Mouse (Mus musculus): Measurements from ENCODE around the gene Gm6588.
"Not testable (repeated sequence)": the region's sequence is repeated elsewhere in the genome, so short reads cannot be mapped to it uniquely, and the experiment has no call there.

Gene Gm6588

DNA sequence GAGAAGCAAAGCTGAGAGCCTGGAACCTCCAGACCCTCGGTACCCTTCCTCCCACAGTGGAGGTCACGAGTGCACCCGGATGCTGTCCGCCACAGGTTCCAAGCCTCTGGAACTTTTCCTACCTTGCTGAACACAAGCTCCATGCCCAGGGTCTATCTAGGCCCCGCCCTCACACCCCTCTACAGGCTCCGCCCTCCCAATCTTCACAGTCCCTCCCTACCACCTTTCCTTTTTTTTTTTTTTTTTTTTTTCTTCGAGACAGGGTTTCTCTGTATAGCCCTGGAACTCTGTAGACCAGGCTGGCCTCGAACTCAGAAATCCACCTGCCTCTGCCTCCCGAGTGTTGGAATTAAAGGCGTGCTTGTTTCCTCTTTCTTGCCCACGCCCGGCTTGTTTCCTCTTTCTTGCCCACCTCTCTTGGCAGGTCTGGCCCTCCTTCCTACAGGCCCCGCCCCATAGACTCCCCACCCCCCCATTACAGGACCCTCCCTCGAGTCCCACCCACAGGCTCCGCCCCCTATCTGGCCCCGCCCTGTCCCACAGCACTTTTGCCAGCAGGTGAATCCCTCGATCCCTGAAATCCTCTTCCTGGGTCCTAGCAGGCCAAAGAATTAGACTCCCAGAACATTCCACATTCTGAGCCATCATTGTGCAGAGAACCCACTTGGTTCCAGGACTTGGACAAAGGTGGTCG, at the start of gene Gm6588:
Gene Gm6588 (plus strand): TSS at position 680 of the 694 bp plus-strand sequence.
- no peak for DNase-seq

GRCm38 (mm10) chr5:112402437-112402836, 46.8 kb upstream of the Gm6588 start:
- DNase-seq, result no peak

DNA sequence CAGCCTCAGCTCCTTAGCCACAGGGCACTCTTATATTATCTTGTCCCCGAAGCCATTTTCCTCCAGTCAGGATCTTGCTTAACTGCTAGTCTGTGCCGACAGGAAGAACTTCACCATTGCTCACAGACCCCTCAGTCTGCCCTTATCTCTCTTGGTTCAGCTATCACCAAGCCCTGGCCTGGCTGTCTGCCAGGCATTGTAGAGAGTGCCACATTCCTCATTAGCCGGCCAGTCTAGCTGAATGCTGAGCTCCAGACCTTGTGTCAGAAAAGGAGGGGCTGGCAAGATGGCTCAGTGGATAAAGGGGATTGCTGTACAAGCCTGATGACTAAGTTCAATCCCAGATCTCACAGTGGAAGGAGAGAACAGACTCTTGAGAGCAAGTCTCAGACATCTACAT, 43.2 kb upstream of the Gm6588 start:
- DNase-seq, result no peak

DNA sequence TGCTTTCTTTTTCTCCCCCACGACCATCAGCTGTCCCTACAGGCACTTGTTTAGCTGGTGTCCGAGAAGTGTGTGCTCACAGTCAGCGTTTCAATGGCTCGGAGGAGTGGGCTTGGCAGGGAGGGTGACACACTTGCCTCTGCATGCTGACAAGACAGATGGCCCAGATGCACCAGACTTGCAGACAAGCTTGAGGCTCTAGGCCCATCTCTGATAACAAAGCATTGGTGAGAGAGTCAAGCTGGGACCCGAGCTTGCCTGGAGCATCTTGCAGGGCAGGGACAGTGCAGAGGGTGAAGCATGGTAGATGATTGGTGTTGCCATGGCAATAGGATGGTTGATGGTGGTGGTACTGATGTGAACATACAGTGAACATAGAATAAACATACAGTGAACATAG, 40.0 kb upstream of the Gm6588 start:
- no peak for DNase-seq

DNA sequence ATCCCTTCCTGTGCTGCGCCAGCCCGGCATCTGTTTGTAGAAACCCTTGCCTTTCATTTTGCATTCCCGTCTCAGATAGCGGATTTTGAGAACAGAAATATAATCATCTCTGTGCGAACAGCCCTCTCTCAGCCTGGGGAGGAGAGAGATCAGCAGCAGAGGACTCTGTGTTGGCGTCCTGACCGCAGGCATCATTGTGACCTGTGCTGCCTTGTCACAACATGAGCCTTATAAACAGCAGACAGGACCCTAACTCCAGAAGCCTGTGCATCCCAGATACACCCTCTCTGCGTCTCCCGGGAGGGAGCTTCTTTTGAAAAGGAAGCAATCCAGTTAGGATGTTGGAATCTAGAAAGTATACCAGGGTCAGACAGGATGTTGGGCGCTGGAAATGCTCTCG, 38.2 kb upstream of the Gm6588 start:
- no peak for DNase-seq

- no peak for DNase-seq
These were observed 37.5 kb upstream of the Gm6588 start for GRCm38 (mm10) chr5:112411514-112412335.

DNA sequence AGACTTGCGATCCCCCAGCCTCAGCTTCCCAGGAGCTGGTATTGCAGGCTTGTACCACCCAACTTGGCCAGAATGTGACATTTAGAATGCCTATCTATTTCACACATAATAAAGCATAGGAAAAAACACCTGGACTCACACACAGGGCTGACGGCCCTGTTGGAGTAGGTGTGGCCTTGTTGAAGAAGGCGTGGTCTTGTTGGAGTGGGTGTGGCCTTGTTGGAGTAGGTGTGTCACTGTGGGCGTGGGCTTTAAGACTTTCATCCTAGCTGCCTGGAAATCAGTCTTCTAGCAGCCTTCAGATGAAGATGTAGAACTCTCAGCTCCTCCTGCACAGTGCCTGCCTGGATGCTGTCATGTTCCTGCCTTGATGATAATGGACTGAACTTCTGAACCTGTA, 36.4 kb upstream of the Gm6588 start:
- DNase-seq, result not testable (repeated sequence)

- DNase-seq, result no peak
These were observed 32.6 kb upstream of the Gm6588 start for GRCm38 (mm10) chr5:112416673-112417072.

DNA sequence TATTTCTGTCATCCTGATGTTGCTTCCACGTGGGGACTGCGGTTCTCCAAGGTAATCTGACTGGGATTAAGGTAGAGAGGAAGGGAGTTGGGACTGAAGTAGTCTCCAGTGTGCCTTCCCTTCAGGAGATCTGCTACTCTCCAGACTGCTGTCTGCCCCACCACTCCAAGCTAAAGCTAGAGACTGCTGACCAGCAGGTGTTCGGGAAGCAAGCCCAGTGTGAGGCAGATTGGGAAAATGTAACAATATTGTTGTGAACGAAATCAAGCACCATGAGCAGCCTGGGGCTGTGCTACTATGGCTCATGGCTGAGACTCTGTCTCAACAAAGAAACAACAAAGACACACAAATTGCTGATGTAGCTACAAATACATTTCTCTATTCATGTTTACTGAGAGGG, 31.2 kb upstream of the Gm6588 start:
- no peak for DNase-seq

- no peak for DNase-seq
These were observed 29.7 kb upstream of the Gm6588 start for GRCm38 (mm10) chr5:112419535-112419934.

DNA sequence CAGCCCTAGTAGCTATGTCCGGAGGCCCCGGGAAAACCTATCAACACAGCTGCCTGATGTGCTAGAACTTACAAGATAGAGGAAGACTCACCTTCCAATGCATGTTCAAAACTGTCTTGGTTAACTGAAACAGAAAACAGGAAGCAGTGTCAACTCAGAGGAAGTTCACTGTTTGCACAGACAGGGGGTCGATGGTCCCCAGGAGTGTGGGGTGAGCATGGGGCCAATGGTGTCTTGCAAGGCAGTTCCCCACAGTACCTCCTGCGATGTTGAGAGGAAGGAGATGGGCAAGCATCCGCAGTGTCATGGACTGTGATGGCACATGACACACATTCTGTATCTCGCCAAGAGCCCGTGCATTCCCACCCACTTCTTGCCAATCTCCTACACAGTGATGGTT, 22.6 kb upstream of the Gm6588 start:
- no peak for DNase-seq

DNA sequence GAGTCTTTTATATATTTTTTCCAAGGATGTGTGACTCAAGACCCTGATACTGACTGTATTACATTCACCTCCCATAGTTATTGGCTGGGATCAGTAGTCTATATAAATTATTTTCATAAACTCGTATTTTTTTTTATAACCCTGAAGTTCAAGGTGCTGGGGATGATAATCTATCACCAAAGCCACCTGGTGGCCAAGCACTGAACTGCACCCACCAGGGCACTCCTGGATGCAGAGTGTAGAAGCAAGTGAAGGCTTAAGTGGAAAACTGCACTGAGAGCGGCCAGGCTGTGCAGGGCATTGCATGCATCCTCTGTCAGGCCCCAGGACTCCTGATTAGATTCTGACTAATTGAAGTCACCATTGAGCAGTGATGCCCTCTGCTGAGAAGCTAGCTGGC, 21.9 kb upstream of the Gm6588 start:
- peak; percentile 63 for DNase-seq

- peak; percentile 59 for DNase-seq
These were observed 20.3 kb upstream of the Gm6588 start for GRCm38 (mm10) chr5:112428944-112429343.

- no peak for DNase-seq
These were observed 18.0 kb upstream of the Gm6588 start for GRCm38 (mm10) chr5:112431120-112431775.

GRCm38 (mm10) chr5:112432033-112432432, 17.2 kb upstream of the Gm6588 start:
- DNase-seq, result no peak

GRCm38 (mm10) chr5:112433004-112433403, 16.2 kb upstream of the Gm6588 start:
- DNase-seq, result peak; percentile 81

GRCm38 (mm10) chr5:112438535-112438934, 10.7 kb upstream of the Gm6588 start:
- DNase-seq, result no peak

DNA sequence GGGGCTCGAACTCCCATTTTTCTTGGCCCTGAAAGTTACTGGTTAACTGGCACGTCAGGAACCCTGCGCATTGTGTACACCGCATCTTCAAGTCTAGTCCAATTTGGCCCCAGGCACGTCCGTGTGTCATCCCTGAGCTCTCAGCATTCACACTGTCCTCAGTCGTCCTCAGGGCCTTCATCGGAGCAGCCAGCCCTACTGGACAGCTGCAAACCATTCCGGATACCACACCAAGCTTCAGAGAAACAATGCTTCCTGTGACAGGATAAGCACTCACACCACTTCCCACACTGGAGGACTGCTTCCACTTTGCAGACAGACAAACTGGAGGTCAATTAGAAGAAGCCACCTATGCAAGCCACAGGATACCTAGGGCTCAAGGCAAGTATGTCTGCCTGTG, 3.9 kb downstream of the Gm6588 start:
- DNase-seq, result no peak

DNA sequence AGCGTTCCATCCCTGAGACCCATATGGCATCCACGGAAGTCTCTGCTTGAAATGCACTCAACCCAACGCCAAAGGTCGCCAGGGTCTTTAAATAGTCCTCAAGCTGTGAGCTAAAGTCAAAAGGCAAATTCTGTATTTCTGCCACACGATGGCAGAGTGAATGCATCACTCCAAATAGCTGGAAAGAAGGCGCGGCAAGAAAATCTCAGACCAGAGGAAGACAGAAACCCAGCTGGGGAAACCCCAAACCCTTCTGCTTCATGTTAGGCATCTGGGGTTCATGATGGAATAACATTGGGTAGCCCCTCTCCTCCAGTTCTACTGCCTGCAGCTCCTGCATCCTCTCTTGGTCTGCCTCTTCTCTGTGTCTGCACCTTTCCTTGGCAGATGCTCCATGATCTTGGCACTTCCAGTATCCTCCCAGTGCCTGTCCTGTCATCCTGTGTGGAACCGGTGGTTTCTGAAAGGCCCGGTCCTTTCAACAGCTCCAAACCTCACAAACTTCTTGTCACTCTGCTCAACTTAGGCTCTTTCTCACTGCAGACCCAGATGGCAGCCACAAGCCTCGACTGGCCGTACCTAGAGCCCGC, 5.8 kb downstream of the Gm6588 start:
- no peak for DNase-seq

DNA sequence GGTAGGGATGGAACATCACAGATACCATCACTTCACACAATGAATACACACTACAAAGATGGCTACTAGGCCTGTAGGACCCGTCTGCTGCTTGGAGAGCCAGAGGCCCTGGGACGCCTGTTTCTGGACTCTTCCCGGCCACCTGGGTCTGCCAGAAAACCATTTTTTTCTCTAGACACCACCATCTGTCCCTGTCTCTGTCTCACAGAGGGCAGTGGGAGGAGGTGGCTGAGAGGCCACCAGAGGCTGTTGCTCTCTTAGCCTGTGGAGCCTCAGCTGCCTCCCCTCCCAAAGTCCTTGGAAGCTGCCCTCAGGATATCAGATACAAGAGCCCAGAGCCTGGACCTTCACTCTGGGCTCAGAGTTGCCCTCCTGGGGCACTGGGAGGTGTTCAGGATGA, 10.7 kb downstream of the Gm6588 start:
- peak; percentile 57 for DNase-seq

GRCm38 (mm10) chr5:112466331-112466730, 17.1 kb downstream of the Gm6588 start:
- DNase-seq, result no peak

DNA sequence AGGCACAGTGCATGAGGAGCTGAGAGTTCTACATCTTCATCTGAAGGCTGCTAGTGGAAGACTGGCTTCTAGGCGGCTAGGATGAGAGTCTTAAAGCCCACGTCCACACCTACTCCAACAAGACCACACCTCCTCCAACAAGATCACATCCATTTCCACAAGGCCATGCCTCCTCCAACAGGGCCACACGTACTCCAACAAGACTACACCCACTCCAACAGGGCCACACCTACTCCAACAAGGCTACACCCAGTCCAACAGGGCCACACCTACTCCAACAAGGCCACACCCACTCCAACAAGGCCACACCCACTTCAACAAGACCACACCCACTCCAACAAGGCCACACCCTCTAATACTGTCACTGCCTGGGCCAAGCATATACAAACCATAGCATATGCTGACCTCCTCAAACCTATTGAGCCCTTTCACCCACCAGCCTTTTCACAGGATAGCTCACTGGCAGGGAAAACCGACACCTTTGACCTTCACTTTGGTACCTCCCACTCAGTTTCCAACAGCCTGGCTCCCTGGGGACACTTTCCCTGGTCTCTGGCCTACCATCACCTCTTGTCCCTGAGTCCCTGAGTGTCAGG, 19.9 kb downstream of the Gm6588 start:
- no peak for DNase-seq

DNA sequence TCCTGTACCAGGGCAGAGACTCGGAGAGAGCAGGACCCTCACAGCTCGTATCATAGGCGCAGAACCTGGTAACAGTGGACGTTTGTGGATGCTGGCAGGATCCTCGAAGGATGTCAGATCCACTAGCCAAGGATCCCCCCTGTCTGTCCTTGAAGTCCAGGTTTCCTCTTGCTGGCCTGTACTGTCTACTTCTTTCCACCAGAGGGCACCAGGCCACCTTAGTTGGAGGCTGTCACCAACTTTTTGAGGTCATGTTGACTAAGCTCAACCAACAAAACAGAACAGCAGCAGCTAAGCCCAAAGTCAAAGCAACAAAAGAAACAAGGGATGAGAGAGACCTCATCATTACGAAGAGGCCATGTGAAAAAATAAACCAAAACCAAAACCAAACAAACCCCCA, 20.9 kb downstream of the Gm6588 start:
- DNase-seq, result peak; percentile 68
